Mouse (Mus musculus) spleen, adult 18-20 months (tissue): ENCODE data around the gene Olfr33.

Experiments used
- DNase-seq, 2 experiments: peaks; one replicate each; pipeline ENCODE4 v3.0.0; 2022; ENCODE audit warnings: mixed read lengths in 2 of 2

Olfr33 gene

DNA sequence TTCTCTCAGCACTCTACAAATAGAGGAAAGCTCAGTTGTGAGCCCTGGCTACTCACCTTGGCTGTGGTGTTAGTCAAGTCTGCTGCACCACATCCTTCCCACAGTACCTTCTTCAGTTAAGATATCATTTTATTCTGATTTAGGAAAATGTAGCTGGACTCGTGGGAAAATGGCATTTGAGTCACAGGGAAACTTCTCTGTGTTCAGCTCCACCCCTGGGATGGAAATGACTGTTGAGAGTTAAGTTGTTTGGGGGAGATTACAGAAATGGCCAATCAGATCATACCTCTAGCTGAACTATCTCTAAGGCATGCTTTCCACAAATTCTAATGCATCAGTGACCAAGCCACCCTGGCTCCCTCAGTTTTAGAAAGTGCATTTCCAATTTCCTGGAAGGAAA, at the start of gene Olfr33:
TSS of gene Olfr33 (minus strand) at position 101 of the 400 bp plus-strand sequence.
- DNase-seq = no peak

DNA sequence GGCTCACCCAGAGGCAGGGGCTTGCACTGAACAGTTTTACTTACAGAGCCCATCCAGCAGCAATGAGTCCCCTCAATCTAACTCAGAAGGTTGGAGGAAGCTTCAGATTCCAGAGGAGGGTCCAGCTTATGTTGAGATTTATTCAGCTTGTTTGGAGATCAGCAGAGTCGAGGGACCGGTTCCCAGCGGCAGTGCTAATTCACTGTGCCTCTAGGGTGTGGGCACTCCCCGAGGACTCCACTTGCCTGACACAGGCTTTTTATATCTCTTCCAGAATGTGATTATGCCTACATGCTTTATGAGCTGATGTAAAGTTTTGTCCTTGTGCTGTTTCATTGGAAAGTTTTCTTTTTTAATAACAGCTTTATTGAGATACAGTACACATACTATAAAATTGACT, 40.4 kb upstream of the Olfr33 start, which contains the start of the genes Olfr560 and Olfr78:
TSS of gene Olfr560 (minus strand) at position 101 of the 400 bp plus-strand sequence.
TSS of gene Olfr78 (minus strand) at position 206 of the 400 bp plus-strand sequence.
- DNase-seq = no peak

DNA sequence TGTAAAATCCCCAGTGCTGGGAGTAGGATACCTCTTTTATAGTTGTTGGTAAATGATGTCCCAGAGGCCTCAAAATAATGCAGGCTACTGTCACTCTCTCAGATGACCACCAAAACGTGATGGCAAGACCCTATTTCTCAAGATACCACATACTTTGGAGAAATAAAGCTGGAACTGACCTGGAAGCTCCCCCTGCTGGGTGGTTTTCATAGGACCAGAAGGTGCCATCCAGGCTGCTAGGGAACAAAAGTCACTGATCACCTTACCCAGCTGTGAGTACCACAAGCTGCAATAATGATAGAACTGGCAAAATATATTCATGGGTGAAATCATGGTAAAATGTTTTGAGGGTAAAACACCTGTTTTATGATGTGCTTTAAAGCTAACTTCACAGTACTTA, 33.2 kb upstream of the Olfr33 start:
- no peak for DNase-seq

DNA sequence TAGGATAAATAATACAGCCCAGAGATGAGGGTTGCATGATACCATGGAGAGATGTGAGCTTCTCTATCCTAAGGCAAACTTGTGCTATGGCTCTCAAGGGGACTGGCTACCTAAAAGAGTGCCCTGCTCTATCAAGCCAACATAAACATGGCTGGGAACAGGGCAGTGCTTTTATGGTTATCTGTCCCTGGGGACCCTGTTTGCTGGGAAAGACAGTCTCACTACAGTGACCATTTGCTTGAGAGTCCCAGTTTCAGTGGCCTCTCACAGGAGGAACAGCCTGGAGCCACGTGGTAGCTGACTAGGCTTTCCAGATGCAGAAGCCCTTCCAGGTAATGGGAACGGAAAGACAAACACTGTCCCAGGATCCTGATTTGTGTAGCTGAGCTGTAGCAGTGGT, 18.8 kb upstream of the Olfr33 start:
- no peak for DNase-seq

DNA sequence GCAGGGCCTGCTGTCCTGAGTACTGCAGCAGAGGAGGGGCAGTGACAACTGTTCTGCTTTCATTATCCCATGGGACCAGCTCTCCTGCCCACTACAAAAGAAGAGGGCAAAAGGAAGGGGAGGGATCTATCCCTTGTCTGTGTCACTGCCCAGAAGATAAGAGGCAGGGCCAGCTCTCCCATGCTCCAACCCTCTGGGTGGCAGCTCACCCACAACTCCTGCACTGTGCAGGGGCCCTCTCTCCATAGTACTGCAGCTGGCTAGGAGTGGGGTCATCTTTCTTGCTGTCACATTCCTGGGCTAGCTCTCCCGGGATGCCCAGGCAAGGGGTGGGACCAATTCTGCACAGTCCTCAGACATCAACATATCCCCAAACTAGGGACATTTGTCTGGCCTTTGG, 14.9 kb upstream of the Olfr33 start:
- DNase-seq = no peak

DNA sequence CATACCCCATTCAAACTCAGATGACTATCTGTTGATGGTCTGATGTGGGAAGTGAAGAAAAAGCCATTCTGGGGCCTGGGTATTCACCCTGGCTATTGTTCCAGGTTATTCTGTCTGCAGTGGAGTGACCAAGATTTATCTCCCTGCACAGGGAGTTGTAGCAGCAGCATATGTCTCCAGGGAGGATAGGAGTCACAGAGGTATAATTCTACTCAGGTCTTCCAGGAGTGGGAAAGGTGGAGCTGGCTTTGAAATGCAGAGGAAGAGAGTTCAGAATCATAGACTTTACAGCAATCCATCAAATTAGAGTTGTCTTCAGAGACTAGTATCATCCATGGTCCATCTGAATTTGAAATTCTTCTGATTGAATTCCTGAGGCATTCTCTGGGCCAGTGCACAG, 8.5 kb upstream of the Olfr33 start, which contains the start of gene Olfr559:
TSS of gene Olfr559 (minus strand) at position 101 of the 400 bp plus-strand sequence.
- no peak for DNase-seq

DNA sequence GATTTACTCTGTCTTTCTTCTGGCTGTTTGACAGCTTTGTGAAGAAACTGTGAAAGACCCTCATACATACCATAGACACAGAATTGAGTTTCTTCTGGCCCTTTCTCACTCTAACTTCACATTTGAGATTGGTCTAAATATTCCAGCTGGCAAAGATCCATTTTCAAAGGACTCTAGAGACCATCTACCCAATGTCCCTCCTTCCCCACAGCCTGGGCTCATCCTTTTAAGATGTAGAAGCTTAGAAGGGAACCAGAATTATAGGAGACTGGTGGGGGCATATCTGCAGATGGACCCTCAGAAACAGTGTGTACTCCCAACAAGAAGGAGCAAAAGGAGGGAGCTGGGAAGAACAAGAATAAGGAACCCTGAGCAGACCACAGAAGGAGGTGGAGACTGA, 17.0 kb downstream of the Olfr33 start, which contains the start of gene Olfr558:
TSS of gene Olfr558 (plus strand) at position 301 of the 400 bp plus-strand sequence.
- no peak for DNase-seq

DNA sequence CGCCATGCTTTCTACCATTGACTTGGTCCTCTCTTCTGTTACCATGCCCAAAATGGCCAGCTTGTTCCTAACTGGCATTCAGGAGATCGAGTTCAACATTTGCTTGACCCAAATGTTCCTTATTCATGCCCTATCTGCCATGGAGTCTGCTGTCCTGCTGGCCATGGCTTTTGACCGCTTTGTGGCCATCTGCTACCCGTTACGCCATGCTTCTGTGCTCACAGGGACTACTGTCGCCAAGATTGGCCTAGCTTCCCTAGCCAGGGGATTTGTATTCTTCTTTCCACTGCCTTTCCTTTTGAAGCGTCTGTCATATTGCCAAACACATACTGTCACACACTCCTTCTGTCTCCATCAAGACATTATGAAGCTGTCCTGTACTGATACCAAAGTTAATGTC, 20.4 kb downstream of the Olfr33 start:
- no peak for DNase-seq

DNA sequence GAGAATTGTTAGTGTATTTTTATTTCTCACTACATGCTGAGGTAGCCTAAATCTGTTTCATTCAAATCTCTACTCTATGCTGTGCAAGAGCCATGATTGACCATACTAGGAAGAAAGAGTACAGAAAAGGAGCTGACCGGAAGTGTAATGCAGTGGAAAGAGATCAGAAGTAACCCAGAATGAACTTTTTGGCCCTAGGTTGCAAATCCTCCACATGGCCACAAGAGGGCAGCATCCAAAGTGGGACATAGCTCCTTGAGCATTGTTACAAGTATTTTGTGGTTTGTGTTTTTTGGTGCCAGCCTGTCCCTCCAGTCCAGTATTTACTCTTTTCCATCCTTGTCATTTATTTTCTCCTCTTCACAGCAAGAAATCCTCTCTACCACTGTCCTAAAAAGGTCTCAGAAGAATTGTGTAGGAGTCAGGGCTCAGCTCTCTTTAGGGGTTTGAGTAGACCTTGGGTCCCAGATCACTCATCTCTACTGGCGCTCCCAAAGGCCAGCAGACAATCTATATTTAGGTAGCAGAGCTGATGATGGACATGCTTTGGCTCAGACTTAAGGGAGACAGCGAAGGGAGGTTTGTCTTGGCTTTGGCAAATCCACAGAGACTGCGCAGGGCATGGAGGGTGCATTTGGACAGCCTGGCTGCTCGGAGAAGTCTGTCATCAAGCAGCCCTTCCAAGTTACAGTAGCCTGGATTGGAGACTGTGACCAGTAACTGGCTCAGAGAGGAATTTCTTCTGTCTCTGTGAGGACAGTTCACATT, 23.3 kb downstream of the Olfr33 start, which contains the start of gene Olfr557:
TSS of gene Olfr557 (plus strand) at position 553 of the 768 bp plus-strand sequence.
- DNase-seq = peak in 1 of 2 experiments; percentile 30

DNA sequence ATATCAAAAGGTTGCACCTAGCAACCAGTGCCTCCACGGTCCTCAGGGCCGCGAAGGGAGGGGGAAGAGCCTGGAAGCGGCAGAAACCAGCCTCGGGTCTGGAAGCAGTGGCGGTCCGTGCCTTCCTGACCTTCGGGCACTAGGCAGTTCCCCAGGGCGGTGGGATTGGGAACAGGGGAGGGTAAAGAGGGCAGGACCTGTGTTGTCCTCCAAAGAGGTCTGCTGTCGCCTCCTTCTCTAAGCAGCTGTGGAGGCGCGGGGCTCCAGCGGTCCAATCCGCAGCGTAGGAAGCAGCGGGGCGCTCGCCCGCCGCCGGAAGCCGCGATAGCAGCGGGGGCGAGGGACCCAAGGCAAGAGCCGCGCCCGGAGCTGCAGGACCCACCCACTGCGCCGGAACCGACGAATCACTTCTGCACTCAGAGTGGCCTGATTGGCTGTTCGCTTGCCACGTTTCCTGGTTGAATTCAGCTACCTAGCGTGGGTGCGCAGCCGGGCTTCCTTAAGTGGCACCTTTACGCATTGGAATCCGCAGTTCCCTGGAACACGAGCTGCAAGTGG, 31.8 kb downstream of the Olfr33 start, which contains the start of gene Trim68:
TSS of gene Trim68 (minus strand) at position 384 of the 558 bp plus-strand sequence.
- DNase-seq = peak; percentile 82 to 85

DNA sequence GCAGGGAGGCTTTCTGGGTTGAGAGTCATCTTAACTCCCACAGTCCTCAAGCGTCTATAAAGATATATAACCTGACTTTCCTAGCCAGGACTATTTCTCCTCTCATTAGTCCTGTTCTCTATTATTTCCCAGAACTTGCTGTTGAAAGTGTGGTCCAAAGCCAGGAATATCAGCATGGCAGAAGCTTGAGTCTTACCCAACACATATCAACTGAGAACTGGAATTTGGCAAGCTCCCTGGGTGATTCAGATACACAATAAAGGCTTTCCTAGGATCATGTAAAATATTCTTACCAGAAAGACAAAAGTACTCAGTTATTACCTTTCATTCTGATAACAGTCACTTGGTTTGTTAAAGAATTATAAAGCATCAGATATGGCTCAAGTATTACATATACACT, 37.0 kb downstream of the Olfr33 start:
- DNase-seq = no peak

DNA sequence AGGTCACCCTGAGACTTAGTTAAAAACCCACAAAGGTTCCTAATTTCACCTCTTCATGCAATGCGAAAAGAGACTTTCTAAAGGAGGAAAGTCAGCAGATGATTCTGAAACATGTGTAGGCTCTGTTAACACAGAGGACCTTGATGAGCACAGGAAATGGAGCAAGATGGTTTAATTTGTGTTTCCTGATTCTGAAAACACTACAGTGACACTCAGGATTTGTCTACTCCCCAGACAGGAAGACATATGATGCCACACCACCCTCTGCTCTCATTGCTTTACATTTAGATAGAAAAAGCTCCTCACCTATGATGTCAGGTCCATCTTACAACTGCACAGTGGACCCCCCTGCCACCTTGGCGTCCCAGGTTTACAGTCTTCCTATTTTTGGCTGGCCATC, 42.6 kb downstream of the Olfr33 start:
- no peak for DNase-seq

DNA sequence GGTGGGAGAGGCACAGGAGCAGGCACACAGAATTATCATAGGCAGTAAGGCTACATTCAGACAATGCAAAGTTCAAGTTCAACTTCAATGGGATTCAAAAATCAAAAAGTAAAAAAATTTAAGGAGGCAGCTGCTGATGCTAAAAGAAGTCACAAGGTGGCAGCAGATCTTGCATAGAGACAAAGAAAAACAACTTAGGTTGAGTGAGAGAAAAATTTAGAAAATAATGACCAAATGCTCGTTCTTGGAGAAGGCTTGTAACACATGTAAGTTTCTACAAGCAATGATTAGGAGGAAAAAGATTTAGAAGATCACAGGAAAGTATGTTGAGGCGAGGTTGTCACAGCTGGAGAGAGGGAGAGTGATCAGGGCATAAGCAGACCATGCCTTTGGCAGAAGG, 53.5 kb downstream of the Olfr33 start:
- no peak for DNase-seq

DNA sequence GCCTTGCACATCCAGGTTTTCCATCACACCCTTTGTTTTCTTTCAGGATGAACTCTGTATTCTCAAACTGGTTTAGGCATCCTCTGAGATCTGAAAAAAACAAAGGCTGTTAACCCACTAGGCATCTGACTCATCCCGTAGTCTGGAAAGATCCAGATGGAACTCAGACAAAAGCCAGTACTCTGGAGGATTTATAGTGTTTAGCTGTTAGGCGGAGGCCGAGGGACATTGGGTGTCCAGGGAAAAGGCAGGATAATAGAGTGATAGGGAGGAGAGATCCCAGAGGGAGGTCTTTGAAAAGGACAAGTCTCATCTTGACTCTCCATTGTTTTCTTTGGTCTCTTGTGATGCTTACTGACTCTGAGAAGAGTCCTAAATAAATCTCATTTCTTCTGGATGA, 54.3 kb downstream of the Olfr33 start, which contains the start of gene Olfr556:
TSS of gene Olfr556 (plus strand) at position 301 of the 400 bp plus-strand sequence.
- no peak for DNase-seq
